Mouse (Mus musculus) ES-Bruce4 (cell line): Measurements from ENCODE around the gene Tldc2.
A peak's percentile ranks its signal among the peaks of the same experiment; 100 is the strongest.

Source experiments
- CTCF ChIP-seq: IDR thresholded peaks from one replicate; pipeline ENCODE4 v1.8.1; 2011; ENCODE audit warnings: low read depth, low read length
- POLR2A ChIP-seq: IDR thresholded peaks from one replicate; pipeline ENCODE4 v1.8.1; 2011; ENCODE audit warnings: low read length; ENCODE audit not compliant: insufficient read depth

- peak; percentile 33 for TF ChIP-seq CTCF
- no peak for TF ChIP-seq POLR2A
These were observed 33.1 kb upstream of the Tldc2 start for GRCm38 (mm10) chr2:157053787-157054186.
